Mouse (Mus musculus) G1E (cell line): ENCODE measurements around the gene Defb15. TPM values are rescaled to one million over a fixed set of nuclear protein-coding genes. Genes with fewer than 3 reads are reported as not detected.
A peak's percentile ranks its signal among the peaks of the same experiment; 100 is the strongest.

Experiments
- ATAC-seq: 2 replicates; pipeline ENCODE4 v1.8.0; 2016; ENCODE audit warnings: mild to moderate bottlenecking; ENCODE audit not compliant: insufficient number of reproducible peaks, poor library complexity, low FRiP score, severe bottlenecking; ENCODE audit errors: extremely low read depth
- DNase-seq: peaks from one replicate; pipeline ENCODE4 v3.0.0; 2012; ENCODE audit warnings: low spot score
- H3K27me3 ChIP-seq: 2 replicates; pipeline ENCODE4 v1.6.1; 2012; ENCODE audit warnings: mild to moderate bottlenecking, low read length, inconsistent platforms; ENCODE audit not compliant: insufficient read depth
- H3K36me3 ChIP-seq: replicated peaks from 2 replicates; pipeline ENCODE3; 2012; ENCODE audit warnings: mild to moderate bottlenecking, inconsistent platforms
- H3K4me1 ChIP-seq: 2 replicates; pipeline ENCODE4 v1.6.1; 2012; ENCODE audit warnings: low read depth, low read length, inconsistent platforms, mixed read lengths; ENCODE audit not compliant: insufficient read depth
- H3K4me3 ChIP-seq: 2 replicates; pipeline ENCODE4 v1.5.1; 2012; ENCODE audit warnings: low read depth, mild to moderate bottlenecking, inconsistent platforms, low read length, moderate library complexity, mixed read lengths
- H3K9me3 ChIP-seq: replicated peaks from 2 replicates; pipeline ENCODE4 v1.6.1; 2012; ENCODE audit warnings: inconsistent platforms
- CTCF ChIP-seq: IDR thresholded peaks from 2 replicates; pipeline ENCODE4 v1.5.1; 2012; ENCODE audit warnings: low read depth, low read length, inconsistent platforms, mixed read lengths
- GATA1 ChIP-seq: IDR thresholded peaks from 2 replicates; pipeline ENCODE4 v1.6.1; 2012; ENCODE audit warnings: borderline replicate concordance, low read length, inconsistent platforms, mixed read lengths
- GATA2 ChIP-seq: IDR thresholded peaks from 2 replicates; pipeline ENCODE4 v1.6.1; 2012; ENCODE audit warnings: low read depth, low read length, inconsistent platforms, borderline replicate concordance
- POLR2AphosphoS5 ChIP-seq: IDR thresholded peaks from 2 replicates; pipeline ENCODE4 v1.6.1; 2012; ENCODE audit warnings: low read depth, low read length, inconsistent platforms; ENCODE audit not compliant: insufficient replicate concordance
- TAL1 ChIP-seq: conservative IDR thresholded peaks from 2 replicates; pipeline ENCODE4 v1.6.1; 2012; ENCODE audit warnings: low read depth, low read length, inconsistent platforms, mixed read lengths
- polyA plus RNA-seq: library from polyadenylated mRNA; stranded (reverse); fragments of >175 nt; gene quantifications from 2 replicates; pipeline ENCODE4 v1.2.3, GENCODE M21; 2012
- total RNA-seq, 2 experiments: library from RNA; stranded (forward) in 1 of 2; stranded (reverse) in 1 of 2; fragments of 200-1000 nt in 1 of 2; fragments of >200 nt in 1 of 2; fragmentation: Nextera tagmentation in 1 of 2; gene quantifications; 2 replicates each; pipeline ENCODE4 v1.2.3; 2014 to 2017

The Defb15 gene
- not detected in 2 replicates for total RNA-seq (2014; fragmentation: Nextera tagmentation)
- 0.71 TPM in 1 of 2 replicates, not detected in the other for total RNA-seq (2017)
- not detected in 2 replicates for polyA plus RNA-seq

DNA sequence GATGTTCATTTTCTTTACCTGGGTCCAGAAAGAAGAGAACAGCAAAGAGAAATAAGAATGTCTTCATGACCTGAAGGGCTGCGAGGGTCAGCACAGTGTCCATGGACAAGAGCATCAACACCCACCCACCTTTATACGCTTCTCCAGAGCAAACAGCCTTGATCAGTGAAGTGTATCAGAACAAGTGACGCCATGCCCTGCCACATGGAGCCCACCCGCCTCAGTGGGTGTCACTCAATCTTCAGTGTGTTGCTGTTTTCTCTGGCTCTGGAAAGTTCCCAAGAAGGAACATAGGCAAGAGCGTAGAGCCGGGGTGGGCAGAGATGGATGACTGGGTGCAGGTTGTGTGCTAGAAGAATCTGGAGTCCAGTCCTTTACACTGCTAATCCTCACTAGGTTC lies at the start of gene Defb15:
Gene Defb15 (minus strand): TSS at position 101 of the 400 bp plus-strand sequence.
- DNase-seq (no peak), ATAC-seq (no peak)
- H3K4me3 ChIP-seq = no peak within 1 kb of the TSS
- no peaks in the 10 kb centered on the region for H3K36me3 ChIP-seq
- no peaks in the 10 kb centered on the region for H3K4me1 ChIP-seq
- no peaks in the 10 kb centered on the region for H3K9me3 ChIP-seq
- H3K27me3 ChIP-seq = no peaks in the 10 kb centered on the region
- TF ChIP-seq POLR2AphosphoS5 (no peak), TAL1 (no peak), GATA2 (no peak), CTCF (no peak), GATA1 (no peak)

DNA sequence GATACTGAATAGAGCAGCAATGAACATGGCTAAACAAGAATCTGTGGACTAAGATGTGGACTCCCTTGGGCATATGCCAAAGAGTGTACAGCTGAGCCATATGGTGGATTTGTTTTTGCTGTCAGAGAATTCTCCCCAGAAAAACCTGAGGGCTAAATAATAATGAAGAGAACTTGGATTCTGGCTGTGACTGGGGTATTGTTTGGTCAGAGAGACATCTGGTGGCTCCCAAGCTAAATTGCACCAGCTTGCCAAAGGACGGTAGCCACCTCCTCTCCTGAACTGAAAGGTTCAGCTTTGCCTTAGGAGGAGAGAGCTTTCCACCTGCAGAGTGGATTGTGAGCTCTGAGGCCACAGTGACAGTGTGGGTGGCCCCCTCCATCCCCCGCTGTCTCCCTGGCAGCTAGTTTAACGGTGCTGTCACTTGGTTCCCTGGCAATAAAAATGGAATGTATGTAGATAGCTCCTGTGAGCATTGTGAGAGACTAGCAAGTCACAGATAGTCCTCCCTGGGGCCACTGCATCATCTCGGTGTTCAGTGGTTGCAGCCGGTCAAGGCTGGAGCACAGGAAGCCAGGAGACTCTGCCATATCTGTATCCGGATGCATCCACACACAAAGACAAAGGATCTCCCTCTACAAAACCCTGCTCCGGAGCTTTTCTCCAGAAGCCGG lies 49.3 kb upstream of the Defb15 start:
- TF ChIP-seq POLR2AphosphoS5 = no peak
- no peak for TF ChIP-seq GATA2
- no peak for TF ChIP-seq GATA1
- no peak for TF ChIP-seq CTCF
- no peak for TF ChIP-seq TAL1
- ATAC-seq (no peak), DNase-seq (peak; percentile 16)
- Histone ChIP-seq H3K4me3 (no peak overlapping the region), H3K27me3 (peaks cover 4% of the 10 kb centered on the region), H3K9me3 (no peaks in the 10 kb centered on the region), H3K4me1 (no peaks in the 10 kb centered on the region), H3K36me3 (no peaks in the 10 kb centered on the region)

DNA sequence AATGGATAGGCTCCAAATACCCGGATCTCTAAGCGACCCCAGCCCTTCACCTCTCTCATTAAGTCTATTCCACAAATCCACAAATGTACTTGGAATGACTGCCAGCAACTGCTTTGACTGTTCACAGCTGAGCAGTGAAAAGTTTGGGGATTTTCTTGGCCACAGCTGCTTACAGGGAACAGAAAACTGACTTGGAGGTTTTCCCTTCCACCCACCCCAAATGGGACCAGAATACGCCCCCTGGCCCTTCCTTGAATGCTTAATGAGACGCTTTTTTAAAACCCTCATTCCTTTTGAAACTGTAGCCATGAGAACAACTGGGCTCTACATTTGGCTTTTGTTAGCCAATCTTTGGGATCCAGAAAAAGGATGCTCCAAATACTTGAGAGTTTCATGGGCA lies 45.7 kb upstream of the Defb15 start:
- H3K4me3 ChIP-seq = no peak overlapping the region
- H3K9me3 ChIP-seq = no peaks in the 10 kb centered on the region
- H3K27me3 ChIP-seq = peaks cover 4% of the 10 kb centered on the region
- TF ChIP-seq GATA2 = no peak
- TF ChIP-seq TAL1 = no peak
- no peak for TF ChIP-seq CTCF
- ATAC-seq (no peak), DNase-seq (no peak)
- H3K4me1 ChIP-seq = no peaks in the 10 kb centered on the region
- no peaks in the 10 kb centered on the region for H3K36me3 ChIP-seq

DNA sequence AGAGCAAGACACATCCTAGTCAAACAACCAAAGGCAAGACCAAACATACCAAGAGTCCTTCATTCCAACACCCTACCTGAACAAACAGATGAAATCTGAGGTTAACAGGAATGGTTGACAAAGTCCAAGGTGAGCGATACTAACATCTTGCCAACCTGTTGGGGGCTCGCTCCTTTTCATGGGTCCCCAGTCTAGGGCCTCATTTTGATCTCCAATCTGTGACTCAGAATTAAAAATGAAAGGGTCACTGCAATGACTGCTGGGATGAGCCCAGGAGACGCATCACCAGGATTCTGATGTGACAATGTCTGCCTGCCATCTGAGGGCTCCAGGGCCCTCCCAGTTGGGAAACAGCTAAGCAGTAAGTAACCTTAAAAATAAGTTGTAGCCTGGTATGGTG lies 37.0 kb upstream of the Defb15 start, which contains the start of gene Ccdc70:
Gene Ccdc70 (plus strand): TSS at position 301 of the 400 bp plus-strand sequence.
- ATAC-seq = no peak
- no peak for TF ChIP-seq GATA2
- no peak for DNase-seq
- no peaks in the 10 kb centered on the region for H3K4me1 ChIP-seq
- H3K36me3 ChIP-seq = no peaks in the 10 kb centered on the region
- peaks cover 10% of the 10 kb centered on the region; the same call in 1 of the 2 replicates for H3K27me3 ChIP-seq
- no peaks in the 10 kb centered on the region for H3K9me3 ChIP-seq
- no peak within 1 kb of the TSS for H3K4me3 ChIP-seq

DNA sequence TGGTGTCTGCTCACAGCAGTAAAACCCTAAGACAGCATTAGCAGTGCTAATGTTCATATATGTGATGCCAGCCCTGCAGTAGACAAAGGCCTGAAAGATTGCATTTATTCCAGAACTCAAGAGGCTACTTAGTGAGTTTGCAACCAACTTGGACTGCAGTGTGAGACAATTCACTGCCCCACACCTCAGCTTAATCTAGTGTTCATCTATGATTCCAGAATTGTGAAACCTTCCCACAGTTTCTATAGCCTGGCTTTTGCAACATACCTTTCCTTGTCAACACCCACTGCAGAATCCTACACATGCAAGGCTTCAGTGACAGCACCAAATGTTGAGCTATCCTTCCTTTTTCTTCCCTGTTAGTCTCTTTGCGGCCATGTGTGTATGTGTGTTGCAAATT lies 34.1 kb upstream of the Defb15 start:
- ATAC-seq (no peak), DNase-seq (no peak)
- no peak for TF ChIP-seq POLR2AphosphoS5
- no peak for TF ChIP-seq GATA2
- TF ChIP-seq CTCF = no peak
- H3K36me3 ChIP-seq = no peaks in the 10 kb centered on the region
- no peaks in the 10 kb centered on the region for H3K4me1 ChIP-seq
- peaks cover 5% of the 10 kb centered on the region; the same call in 1 of the 2 replicates for H3K27me3 ChIP-seq
- H3K4me3 ChIP-seq = no peak overlapping the region
- no peaks in the 10 kb centered on the region for H3K9me3 ChIP-seq

DNA sequence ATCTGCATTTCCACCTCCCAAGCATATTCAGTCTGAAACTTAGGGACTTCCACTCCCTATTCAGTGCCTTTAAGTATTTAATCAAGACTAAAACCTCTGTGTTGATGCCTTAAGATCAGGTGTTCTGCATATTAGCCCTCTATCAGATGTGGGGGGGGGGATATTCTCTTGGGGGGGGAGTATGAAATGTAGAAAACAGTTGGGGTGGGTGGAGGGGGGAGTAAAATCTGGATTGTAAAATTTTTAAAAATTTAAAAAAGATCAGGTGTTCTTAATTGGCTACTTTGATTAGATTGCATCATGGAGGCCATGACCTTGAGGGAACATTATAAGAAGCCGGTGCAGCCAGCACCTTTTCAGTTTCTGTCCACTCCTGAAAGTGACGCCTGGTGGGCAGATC lies 25.9 kb upstream of the Defb15 start, which contains the start of gene Fam90a1a:
Gene Fam90a1a (plus strand): TSS at position 301 of the 400 bp plus-strand sequence.
- Histone ChIP-seq H3K4me1 (no peaks in the 10 kb centered on the region), H3K27me3 (no peaks in the 10 kb centered on the region), H3K36me3 (no peaks in the 10 kb centered on the region), H3K4me3 (no peak within 1 kb of the TSS), H3K9me3 (no peaks in the 10 kb centered on the region)
- no peak for TF ChIP-seq GATA2
- no peak for TF ChIP-seq POLR2AphosphoS5
- no peak for TF ChIP-seq GATA1
- no peak for TF ChIP-seq CTCF
- no peak for TF ChIP-seq TAL1
- no peak for ATAC-seq
- DNase-seq = no peak

DNA sequence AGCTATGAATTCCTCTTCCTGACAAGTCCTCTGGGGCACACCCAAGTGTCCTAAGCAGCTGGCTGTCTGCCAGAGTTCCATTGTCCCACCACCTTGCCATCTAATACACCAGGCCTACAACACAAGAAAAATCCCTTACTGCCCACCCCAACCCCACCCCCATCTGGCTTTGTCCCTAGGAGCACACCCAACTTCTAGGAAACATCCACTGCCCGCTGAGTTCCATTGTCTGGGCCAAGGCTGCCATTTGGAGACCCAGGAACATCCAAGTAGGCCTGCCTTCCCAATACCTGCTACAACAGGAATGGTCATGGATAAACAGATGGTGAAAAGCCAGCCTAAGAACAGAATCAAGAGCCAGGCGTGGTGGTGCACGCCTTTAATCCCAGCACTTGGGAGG lies 23.8 kb upstream of the Defb15 start:
- H3K4me3 ChIP-seq = no peak overlapping the region
- DNase-seq (no peak), ATAC-seq (no peak)
- no peaks in the 10 kb centered on the region for H3K4me1 ChIP-seq
- no peaks in the 10 kb centered on the region; the same call in 1 of the 2 replicates for H3K27me3 ChIP-seq
- H3K9me3 ChIP-seq = no peaks in the 10 kb centered on the region
- TF ChIP-seq TAL1 (no peak), GATA2 (no peak), GATA1 (no peak), CTCF (no peak), POLR2AphosphoS5 (no peak)
- H3K36me3 ChIP-seq = no peaks in the 10 kb centered on the region
